Mouse (Mus musculus): Measurements from ENCODE around the gene S100a4. TPM values are rescaled to one million over a fixed set of nuclear protein-coding genes. Genes with fewer than 3 reads are reported as not detected.
A peak's percentile ranks its signal among the peaks of the same experiment; 100 is the strongest.

Gene S100a4
- polyA plus RNA-seq, 1 experiment from 2014 or later: 18.3 TPM

DNA sequence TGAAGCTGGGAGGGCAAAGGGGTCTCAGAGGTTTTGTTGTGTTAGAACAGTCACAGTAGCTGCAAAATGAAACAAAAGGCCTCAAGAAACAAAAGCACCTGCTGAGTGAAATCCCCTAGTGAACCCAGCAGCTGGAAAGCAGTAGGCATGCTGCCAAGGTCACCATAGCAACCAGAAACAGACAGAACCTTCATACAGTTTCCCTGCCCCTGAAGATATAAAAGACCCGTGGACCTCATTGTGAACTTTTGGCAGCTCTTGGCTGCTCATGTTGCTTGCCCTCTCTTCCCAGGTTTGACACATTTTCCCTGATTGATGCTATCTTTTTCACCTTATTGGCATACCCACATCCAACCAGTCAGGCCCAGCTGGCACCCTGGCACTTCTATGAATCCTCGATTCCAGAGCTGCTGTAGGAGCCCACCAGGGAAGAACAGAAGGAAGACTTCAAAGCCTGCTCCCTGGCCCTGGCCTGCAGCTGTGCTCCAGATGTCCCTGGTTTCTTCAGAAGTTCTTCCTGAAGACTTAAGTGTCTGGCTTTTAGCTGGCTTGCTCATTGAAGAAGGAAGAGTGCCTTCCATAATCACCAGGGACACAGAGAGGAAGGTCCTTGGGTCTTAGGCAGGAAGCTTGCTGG lies 20.0 kb downstream of the S100a4 start:
- ATAC-seq (replicated peaks; ENCODE audit: low FRiP score, low read depth) (no peak), DNase-seq (ENCODE audit: low spot score) (peak; percentile 68)
- Histone ChIP-seq H3K4me1 (replicated peaks; ENCODE audit: insufficient read depth, low read length) (no peaks in the 10 kb centered on the region), H3K36me3 (ENCODE audit: insufficient read depth, low read length) (no peaks in the 10 kb centered on the region), H3K9me3 (replicated peaks; ENCODE audit: low read length) (no peaks in the 10 kb centered on the region), H3K9ac (ENCODE audit: low read depth, low read length) (no peak overlapping the region), H3K4me3 (replicated peaks; ENCODE audit: low read depth, low read length) (no peak overlapping the region), H3K4me2 (ENCODE audit: low read length) (no peak overlapping the region), H3K27ac (no peak overlapping the region), H3K27me3 (ENCODE audit: insufficient read depth, low read length) (no peaks in the 10 kb centered on the region)
- TF ChIP-seq CTCF (IDR thresholded peaks at IDR 0.05; ENCODE audit: low read depth): no peak
- WGBS: 17% methylated on average over 2 of the region's 2 CpGs

DNA sequence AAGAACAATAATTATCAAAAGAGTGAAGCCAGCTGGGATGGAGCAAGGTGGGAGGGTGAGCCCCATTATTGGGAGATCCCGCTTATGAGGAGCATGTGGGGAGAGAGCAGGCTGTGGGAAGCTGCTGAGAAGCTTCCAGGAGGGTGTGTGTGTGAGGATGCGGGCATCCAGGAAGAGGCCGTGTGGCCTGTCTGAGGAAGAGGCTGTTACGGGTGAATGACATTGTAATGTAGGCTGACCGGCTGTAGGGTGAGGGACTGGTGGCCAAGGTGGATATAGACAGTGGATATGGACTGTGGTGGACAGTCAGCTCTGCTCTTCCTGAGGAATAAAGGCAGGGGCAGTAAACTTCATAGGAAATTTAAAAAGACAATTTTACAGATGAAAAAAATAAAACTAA lies 21.9 kb downstream of the S100a4 start:
- ATAC-seq (replicated peaks; ENCODE audit: low FRiP score, low read depth) (0 out of 2 replicates have a peak, but pooled peaks have one; percentile 23), DNase-seq (ENCODE audit: low spot score) (no peak)
- Histone ChIP-seq H3K4me3 (replicated peaks; ENCODE audit: low read depth, low read length) (no peak overlapping the region), H3K4me1 (replicated peaks; ENCODE audit: insufficient read depth, low read length) (no peaks in the 10 kb centered on the region), H3K27me3 (ENCODE audit: insufficient read depth, low read length) (no peaks in the 10 kb centered on the region), H3K4me2 (ENCODE audit: low read length) (no peak overlapping the region), H3K9me3 (replicated peaks; ENCODE audit: low read length) (no peaks in the 10 kb centered on the region), H3K9ac (ENCODE audit: low read depth, low read length) (no peak overlapping the region), H3K27ac (no peak overlapping the region), H3K36me3 (ENCODE audit: insufficient read depth, low read length) (no peaks in the 10 kb centered on the region)
- 65% methylated on average over 5 of the region's 5 CpGs for whole genome bisulfite sequencing
- no peak for TF ChIP-seq CTCF (IDR thresholded peaks at IDR 0.05; ENCODE audit: low read depth)

DNA sequence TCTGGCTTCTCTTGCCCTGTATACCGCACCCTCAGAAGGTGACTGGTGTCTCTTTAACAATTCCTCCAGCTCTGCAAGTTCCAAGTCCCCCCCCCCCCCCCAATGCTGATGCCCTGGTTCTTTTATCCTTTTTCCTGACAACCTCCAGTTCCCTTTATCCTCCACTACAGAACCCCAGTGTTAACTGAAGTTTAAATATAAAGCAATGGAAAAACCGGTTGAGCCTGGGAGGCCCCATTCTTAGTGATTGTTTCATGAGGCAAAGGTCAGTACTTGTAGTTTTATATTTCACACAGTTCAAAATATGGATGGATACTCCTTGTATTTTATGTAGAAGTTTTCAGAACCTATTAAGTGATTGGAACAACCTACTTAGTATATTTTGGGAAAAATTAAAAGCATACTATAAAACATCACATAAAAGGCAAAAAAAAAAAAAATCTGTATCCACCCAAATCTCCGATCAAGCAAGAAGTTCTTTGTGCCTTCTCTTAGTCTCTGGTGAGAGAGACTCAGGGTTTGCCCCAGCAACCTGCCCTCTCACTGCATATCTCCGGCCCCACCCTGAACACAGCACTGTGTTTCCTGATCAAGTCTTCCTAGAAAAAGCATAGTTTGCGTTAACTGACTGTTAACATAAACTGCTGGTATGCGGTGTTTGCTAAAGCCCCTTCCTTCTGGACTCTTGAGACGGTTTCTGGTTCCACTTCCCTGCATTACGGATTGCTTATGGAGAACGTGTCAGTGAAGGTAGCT lies 22.9 kb downstream of the S100a4 start:
- Histone ChIP-seq H3K27me3 (ENCODE audit: insufficient read depth, low read length) (no peaks in the 10 kb centered on the region), H3K4me3 (replicated peaks; ENCODE audit: low read depth, low read length) (no peak overlapping the region), H3K4me2 (ENCODE audit: low read length) (no peak overlapping the region), H3K9ac (ENCODE audit: low read depth, low read length) (no peak overlapping the region), H3K27ac (no peak overlapping the region), H3K36me3 (ENCODE audit: insufficient read depth, low read length) (no peaks in the 10 kb centered on the region), H3K4me1 (replicated peaks; ENCODE audit: insufficient read depth, low read length) (no peaks in the 10 kb centered on the region), H3K9me3 (replicated peaks; ENCODE audit: low read length) (no peaks in the 10 kb centered on the region)
- ATAC-seq (replicated peaks; ENCODE audit: low FRiP score, low read depth) (no peak), DNase-seq (ENCODE audit: low spot score) (no peak)
- no peak for TF ChIP-seq CTCF (IDR thresholded peaks at IDR 0.05; ENCODE audit: low read depth)
- 67% methylated on average over 9 of the region's 9 CpGs for WGBS

DNA sequence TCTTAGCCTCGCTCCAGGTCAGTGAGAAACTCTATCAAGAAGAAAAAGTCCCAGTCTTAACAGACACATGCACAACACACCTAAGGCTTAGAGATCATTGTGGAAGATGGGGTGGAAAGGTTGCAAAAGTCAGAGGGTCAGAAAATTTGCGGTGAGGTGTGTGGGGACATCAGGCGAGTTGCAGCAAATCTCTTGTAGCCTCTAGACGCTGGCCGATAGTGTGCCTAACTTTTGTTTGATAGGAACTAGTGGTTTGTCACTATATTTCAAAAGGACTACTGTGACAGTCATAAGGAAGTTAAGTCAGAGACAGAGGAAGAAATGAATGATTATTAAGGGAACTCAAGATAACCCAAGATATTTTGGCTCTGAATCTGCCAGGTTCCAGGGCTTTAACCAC lies 23.8 kb downstream of the S100a4 start:
- no peak for ATAC-seq (replicated peaks; ENCODE audit: low FRiP score, low read depth)
- no peak overlapping the region for H3K4me2 ChIP-seq (ENCODE audit: low read length)

DNA sequence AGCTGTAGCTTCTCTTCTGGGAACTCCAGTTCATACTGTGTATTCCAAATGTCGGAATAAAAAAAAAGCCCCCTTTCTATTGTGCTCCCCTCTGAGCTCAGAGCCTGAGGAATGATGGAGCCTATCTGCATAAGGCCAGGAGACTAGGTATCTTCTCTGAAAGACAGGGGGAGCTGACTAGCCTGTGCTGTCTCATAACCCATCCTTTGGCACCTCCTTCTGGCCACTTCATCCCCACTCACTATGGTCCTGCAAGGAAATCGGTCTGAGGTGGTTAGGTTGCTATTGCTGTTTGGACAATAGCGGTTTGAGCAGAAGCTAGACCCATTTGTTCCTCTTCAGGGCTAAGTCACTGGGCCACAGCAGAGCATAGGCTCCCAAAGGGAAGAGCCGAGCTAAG lies 24.2 kb downstream of the S100a4 start:
- peak; percentile 80 for TF ChIP-seq CTCF (IDR thresholded peaks at IDR 0.05; ENCODE audit: low read depth)
- ATAC-seq (replicated peaks; ENCODE audit: low FRiP score, low read depth) (no peak), DNase-seq (ENCODE audit: low spot score) (peak; percentile 80)
- WGBS: 55% methylated on average over 4 of the region's 4 CpGs
- H3K27ac ChIP-seq: no peak overlapping the region
- no peak overlapping the region for H3K4me2 ChIP-seq (ENCODE audit: low read length)
- H3K36me3 ChIP-seq (ENCODE audit: insufficient read depth, low read length): no peaks in the 10 kb centered on the region
- no peaks in the 10 kb centered on the region for H3K27me3 ChIP-seq (ENCODE audit: insufficient read depth, low read length)
- no peak overlapping the region for H3K4me3 ChIP-seq (replicated peaks; ENCODE audit: low read depth, low read length)
- no peaks in the 10 kb centered on the region for H3K9me3 ChIP-seq (replicated peaks; ENCODE audit: low read length)
- no peak overlapping the region for H3K9ac ChIP-seq (ENCODE audit: low read depth, low read length)
- H3K4me1 ChIP-seq (replicated peaks; ENCODE audit: insufficient read depth, low read length): no peaks in the 10 kb centered on the region

More for the DNA sequence above, 23.8 kb downstream of the S100a4 start:
- Histone ChIP-seq H3K27ac (no peak overlapping the region), H3K9ac (ENCODE audit: low read depth, low read length) (no peak overlapping the region), H3K4me1 (replicated peaks; ENCODE audit: insufficient read depth, low read length) (no peaks in the 10 kb centered on the region), H3K27me3 (ENCODE audit: insufficient read depth, low read length) (no peaks in the 10 kb centered on the region), H3K4me3 (replicated peaks; ENCODE audit: low read depth, low read length) (no peak overlapping the region), H3K9me3 (replicated peaks; ENCODE audit: low read length) (no peaks in the 10 kb centered on the region), H3K36me3 (ENCODE audit: insufficient read depth, low read length) (no peaks in the 10 kb centered on the region)
- DNase-seq (ENCODE audit: low spot score): no peak
- TF ChIP-seq CTCF (IDR thresholded peaks at IDR 0.05; ENCODE audit: low read depth): no peak
- 87% methylated on average over 5 of the region's 5 CpGs for WGBS

DNA sequence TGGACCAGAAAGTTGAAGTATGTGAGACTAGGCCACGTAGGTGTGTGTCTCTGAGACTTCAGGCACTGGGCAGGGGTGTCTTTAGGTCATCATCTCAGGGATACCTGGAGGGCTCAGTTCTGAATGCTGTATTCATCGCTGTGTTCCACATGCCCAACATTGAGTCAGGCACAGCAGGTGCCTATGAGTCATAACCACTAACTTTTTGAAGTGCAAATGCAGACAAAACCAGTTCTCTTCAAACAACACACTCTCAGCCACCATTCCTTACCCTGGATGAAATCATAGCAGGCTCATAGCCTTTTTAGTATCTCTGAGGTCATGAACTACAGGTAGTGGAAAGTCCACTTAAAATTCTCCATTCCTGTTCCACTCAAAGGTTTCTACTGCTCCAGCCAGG lies 25.7 kb downstream of the S100a4 start:
- Histone ChIP-seq H3K27me3 (ENCODE audit: insufficient read depth, low read length) (no peaks in the 10 kb centered on the region), H3K36me3 (ENCODE audit: insufficient read depth, low read length) (no peaks in the 10 kb centered on the region)

More for the DNA sequence above, 25.7 kb downstream of the S100a4 start:
- H3K4me3 ChIP-seq (replicated peaks; ENCODE audit: low read depth, low read length): no peak overlapping the region
- no peaks in the 10 kb centered on the region for H3K9me3 ChIP-seq (replicated peaks; ENCODE audit: low read length)
- 71% methylated on average over 2 of the region's 2 CpGs for WGBS
- no peak for TF ChIP-seq CTCF (IDR thresholded peaks at IDR 0.05; ENCODE audit: low read depth)
- H3K9ac ChIP-seq (ENCODE audit: low read depth, low read length): no peak overlapping the region
- no peaks in the 10 kb centered on the region for H3K4me1 ChIP-seq (replicated peaks; ENCODE audit: insufficient read depth, low read length)
- ATAC-seq (replicated peaks; ENCODE audit: low FRiP score, low read depth) (no peak), DNase-seq (ENCODE audit: low spot score) (no peak)
- no peak overlapping the region for H3K4me2 ChIP-seq (ENCODE audit: low read length)
- no peak overlapping the region for H3K27ac ChIP-seq
